Mouse (Mus musculus) layer of hippocampus, postnatal 36 days (tissue): Measurements from ENCODE around the gene Hivep2. TPM values are rescaled to one million over a fixed set of nuclear protein-coding genes. Genes with fewer than 3 reads are reported as not detected.

Experiments used
- DNase-seq, 2 experiments: peaks; one replicate each; pipeline ENCODE4 v3.0.0; 2022
- total RNA-seq, 2 experiments: library from RNA; stranded (reverse); gene quantifications; 2 replicates each; pipeline ENCODE4 v1.2.3; 2021

Hivep2 gene
- total RNA-seq, 2 experiments from 2014 or later = 202 to 208 TPM

- DNase-seq = peak; percentile 32 to 36
These were observed 7.8 kb downstream of the Hivep2 start for GRCm38 (mm10) chr10:13973563-13974179.

GRCm38 (mm10) chr10:13974472-13974871 is 8.6 kb downstream of the Hivep2 start:
- no peak for DNase-seq

GRCm38 (mm10) chr10:13975861-13976260 is 10.0 kb downstream of the Hivep2 start:
- no peak for DNase-seq

GRCm38 (mm10) chr10:13976267-13976666 is 10.4 kb downstream of the Hivep2 start:
- no peak for DNase-seq

GRCm38 (mm10) chr10:13982271-13982670 is 16.4 kb downstream of the Hivep2 start:
- DNase-seq = no peak

GRCm38 (mm10) chr10:13982769-13983381 is 17.0 kb downstream of the Hivep2 start:
- DNase-seq = peak; percentile 67 to 72

- DNase-seq = no peak
These were observed 17.8 kb downstream of the Hivep2 start for GRCm38 (mm10) chr10:13983631-13984030.

GRCm38 (mm10) chr10:13984233-13984632 is 18.4 kb downstream of the Hivep2 start:
- DNase-seq = no peak

GRCm38 (mm10) chr10:13986539-13986938 is 20.7 kb downstream of the Hivep2 start:
- DNase-seq = no peak

GRCm38 (mm10) chr10:13987336-13987735 is 21.5 kb downstream of the Hivep2 start:
- no peak for DNase-seq

GRCm38 (mm10) chr10:13988280-13988679 is 22.4 kb downstream of the Hivep2 start:
- no peak for DNase-seq

- no peak for DNase-seq
These were observed 22.9 kb downstream of the Hivep2 start for GRCm38 (mm10) chr10:13988757-13989156.

GRCm38 (mm10) chr10:13990842-13991241 is 25.0 kb downstream of the Hivep2 start:
- no peak for DNase-seq

- DNase-seq = no peak
These were observed 27.5 kb downstream of the Hivep2 start for GRCm38 (mm10) chr10:13993411-13993810.

- DNase-seq = no peak
These were observed 31.5 kb downstream of the Hivep2 start for GRCm38 (mm10) chr10:13997336-13997735.

- DNase-seq = no peak
These were observed 39.1 kb downstream of the Hivep2 start for GRCm38 (mm10) chr10:14004769-14005517.

GRCm38 (mm10) chr10:14009721-14010120 is 43.8 kb downstream of the Hivep2 start:
- DNase-seq = no peak

- no peak for DNase-seq
These were observed 50.6 kb downstream of the Hivep2 start for GRCm38 (mm10) chr10:14016287-14016970.

GRCm38 (mm10) chr10:14017338-14017737 is 51.5 kb downstream of the Hivep2 start:
- no peak for DNase-seq

GRCm38 (mm10) chr10:14017822-14018364 is 52.0 kb downstream of the Hivep2 start:
- DNase-seq = no peak

GRCm38 (mm10) chr10:14018672-14019071 is 52.8 kb downstream of the Hivep2 start:
- DNase-seq = no peak

GRCm38 (mm10) chr10:14019198-14019597 is 53.3 kb downstream of the Hivep2 start:
- DNase-seq = no peak

GRCm38 (mm10) chr10:14020253-14020652 is 54.4 kb downstream of the Hivep2 start:
- DNase-seq = no peak
